Mouse (Mus musculus) 3134 (cell line): ENCODE results near the gene Rad1.
A peak's percentile ranks its signal among the peaks of the same experiment; 100 is the strongest.
"Not testable (repeated sequence)": the region's sequence is repeated elsewhere in the genome, so short reads cannot be mapped to it uniquely, and the experiment has no call there.

ENCODE experiments used
- DNase-seq: peaks from one replicate; pipeline ENCODE4 v3.0.0-alpha.2; 2011; ENCODE audit warnings: low spot score; ENCODE audit not compliant: insufficient read length; ENCODE audit errors: extremely low read depth

The Rad1 gene

GRCm38 (mm10) chr15:10485484-10486364 is at the start of gene Rad1, which contains the start of gene Brix1:
TSS of gene Rad1 (plus strand) at chr15:10486018.
TSS of gene Brix1 (minus strand) at chr15:10485947.
- peak; percentile 92 for DNase-seq

GRCm38 (mm10) chr15:10436893-10437292 is 48.9 kb upstream of the Rad1 start:
- DNase-seq: no peak

- no peak for DNase-seq
Measured at GRCm38 (mm10) chr15:10439963-10440362, 45.9 kb upstream of the Rad1 start.

GRCm38 (mm10) chr15:10441493-10441892 is 44.3 kb upstream of the Rad1 start:
- no peak for DNase-seq

- DNase-seq: no peak
Measured at GRCm38 (mm10) chr15:10442275-10442674, 43.5 kb upstream of the Rad1 start.

- no peak for DNase-seq
Measured at GRCm38 (mm10) chr15:10447102-10447501, 38.7 kb upstream of the Rad1 start.

- DNase-seq: no peak
Measured at GRCm38 (mm10) chr15:10460986-10461385, 24.8 kb upstream of the Rad1 start.

- no peak for DNase-seq
Measured at GRCm38 (mm10) chr15:10463555-10463954, 22.3 kb upstream of the Rad1 start.

GRCm38 (mm10) chr15:10464678-10465077 is 21.1 kb upstream of the Rad1 start:
- DNase-seq: no peak

- no peak for DNase-seq
Measured at GRCm38 (mm10) chr15:10468761-10469160, 17.1 kb upstream of the Rad1 start.

GRCm38 (mm10) chr15:10469641-10470150 is 16.1 kb upstream of the Rad1 start:
- peak; percentile 68 for DNase-seq

GRCm38 (mm10) chr15:10470151-10470831 is 15.5 kb upstream of the Rad1 start, which contains the start of gene Dnajc21:
TSS of gene Dnajc21 (minus strand) at chr15:10470516.
- DNase-seq: peak; percentile 80

- DNase-seq: no peak
Measured at GRCm38 (mm10) chr15:10470941-10471340, 14.9 kb upstream of the Rad1 start.

- no peak for DNase-seq
Measured at GRCm38 (mm10) chr15:10486365-10486839, 584 bp downstream of the Rad1 start.

- peak; percentile 47 for DNase-seq
Measured at GRCm38 (mm10) chr15:10487246-10487645, 1.4 kb downstream of the Rad1 start.

- no peak for DNase-seq
Measured at GRCm38 (mm10) chr15:10490101-10490500, 4.3 kb downstream of the Rad1 start.

GRCm38 (mm10) chr15:10495944-10496343 is 10.1 kb downstream of the Rad1 start:
- DNase-seq: no peak

GRCm38 (mm10) chr15:10496696-10497095 is 10.9 kb downstream of the Rad1 start:
- not testable (repeated sequence) for DNase-seq

- DNase-seq: no peak
Measured at GRCm38 (mm10) chr15:10499593-10499992, 13.8 kb downstream of the Rad1 start.

- no peak for DNase-seq
Measured at GRCm38 (mm10) chr15:10500035-10500434, 14.2 kb downstream of the Rad1 start.
